Mouse (Mus musculus): ENCODE results near the gene Ikbke.
"Not testable (repeated sequence)": the region's sequence is repeated elsewhere in the genome, so short reads cannot be mapped to it uniquely, and the experiment has no call there.

Gene Ikbke

DNA sequence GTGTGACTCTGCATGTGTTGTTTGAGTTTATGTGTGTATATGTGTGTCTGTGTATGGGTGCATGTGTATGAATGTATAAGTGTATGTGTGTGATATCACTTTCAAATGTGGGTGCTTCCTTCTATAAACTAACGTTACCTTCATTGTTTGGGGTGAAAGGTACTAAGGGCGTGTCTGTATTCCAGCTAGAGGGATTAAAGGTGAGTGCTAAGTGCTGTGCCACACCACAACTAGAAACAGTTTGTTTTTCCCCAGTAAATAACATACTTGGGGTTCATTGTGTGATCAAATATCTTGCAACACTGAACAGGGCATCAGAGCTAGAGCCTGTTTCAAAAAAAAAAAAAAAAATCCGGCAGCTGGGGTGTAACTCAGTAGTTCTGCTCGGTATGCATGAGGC lies 2.3 kb upstream of the Ikbke start:
- no peak for DNase-seq (ENCODE audit: low read depth)

DNA sequence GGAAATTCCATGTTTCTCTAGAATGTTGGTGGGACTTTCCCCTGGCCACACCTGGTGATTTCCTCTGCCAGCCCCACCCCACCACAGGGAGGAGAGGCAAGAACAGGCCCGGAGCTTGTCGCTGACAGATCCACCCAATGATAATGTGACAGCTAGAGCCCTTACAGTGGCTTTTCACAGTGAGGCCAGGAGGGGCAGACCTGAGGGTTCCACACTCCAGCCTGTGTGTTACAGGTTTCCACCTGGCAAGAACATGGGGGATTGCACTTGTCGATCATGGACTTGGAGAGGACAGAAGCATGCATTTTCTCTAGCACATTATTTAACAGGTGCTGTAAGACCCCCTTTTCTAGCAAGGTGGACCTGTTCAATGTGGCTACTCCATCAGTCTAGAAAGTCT lies 874 bp upstream of the Ikbke start:
- DNase-seq (ENCODE audit: low read depth) = no peak

DNA sequence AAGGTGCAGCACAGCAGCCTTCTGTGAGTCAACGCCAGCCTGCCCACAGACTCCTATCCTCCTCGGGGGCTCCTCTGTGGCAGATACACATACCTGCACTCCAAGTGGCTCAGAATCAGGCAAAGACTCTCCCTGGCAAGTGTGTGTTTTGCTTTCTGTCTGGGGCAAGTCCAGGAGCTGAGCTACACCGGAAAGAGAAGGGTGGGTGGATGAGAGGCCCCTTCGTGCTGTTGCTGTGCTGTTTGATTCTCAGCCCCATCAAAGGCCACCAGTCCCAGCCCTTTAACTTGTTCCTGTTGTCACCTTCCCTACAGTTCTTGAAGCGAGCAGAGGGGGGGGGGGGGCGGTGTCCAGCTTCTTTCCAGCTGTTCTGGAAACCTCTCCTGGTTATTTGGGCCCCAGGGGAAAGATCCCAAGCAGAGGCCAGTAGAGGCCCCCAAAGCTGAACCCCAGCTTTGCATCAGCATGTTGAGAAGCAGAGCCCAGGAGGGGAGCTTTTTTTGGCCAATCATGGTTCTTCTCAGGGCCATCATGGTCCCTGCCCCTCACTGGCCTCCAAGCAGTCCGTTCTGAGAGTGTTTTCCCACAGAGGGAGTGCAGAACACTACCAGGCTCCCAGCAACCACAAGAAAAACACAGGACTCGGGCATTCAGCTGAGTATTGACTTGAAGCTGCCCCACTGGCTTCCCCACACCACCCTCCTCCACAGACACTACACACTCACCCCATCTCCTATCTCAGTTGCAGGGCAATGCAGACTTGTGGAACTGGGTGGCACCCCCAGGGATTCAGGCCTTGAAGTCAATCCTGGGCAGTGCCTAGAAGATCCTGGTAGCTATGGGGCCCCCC lies 575 bp downstream of the Ikbke start:
- no peak for DNase-seq (ENCODE audit: low read depth)

DNA sequence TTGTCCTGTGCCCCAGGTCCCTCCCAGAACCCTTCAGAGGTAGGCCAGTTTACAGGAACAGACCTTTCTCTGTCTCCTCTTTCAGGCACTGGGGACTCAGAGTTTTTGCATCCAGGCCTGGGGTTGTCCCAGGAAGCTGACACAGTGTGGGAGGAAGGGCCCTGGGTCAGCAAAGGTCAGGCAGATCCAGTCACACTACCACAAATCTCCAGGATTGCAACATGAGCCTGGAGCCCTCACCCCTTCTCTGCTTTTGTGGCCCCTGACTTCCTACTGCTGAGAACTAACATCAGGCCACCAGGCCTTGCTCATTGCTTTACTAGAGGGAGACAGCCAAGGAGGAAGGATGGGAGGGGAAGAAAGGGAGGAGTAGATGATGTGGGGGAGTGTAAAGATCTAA lies 2.6 kb downstream of the Ikbke start:
- no peak for DNase-seq (ENCODE audit: low read depth)

DNA sequence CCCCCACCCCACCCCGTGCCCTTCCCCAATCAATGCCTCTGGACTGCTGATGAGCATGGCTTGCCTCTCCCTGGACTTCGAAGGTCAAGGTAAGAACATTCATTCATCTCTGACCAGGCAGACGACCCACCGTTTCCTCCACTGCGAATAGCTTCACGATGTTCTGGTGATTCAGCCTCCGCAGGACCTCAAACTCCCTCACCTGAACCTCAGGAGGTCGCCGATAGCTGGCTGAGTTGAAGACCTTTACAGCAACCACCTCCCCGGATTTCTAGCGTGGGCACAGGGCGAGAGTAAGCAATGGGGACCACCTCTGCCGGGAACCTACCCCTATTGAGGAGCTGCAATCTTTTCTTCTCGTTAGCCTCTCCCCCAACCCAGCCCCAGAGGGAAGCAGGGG lies 3.8 kb downstream of the Ikbke start:
- no peak for DNase-seq (ENCODE audit: low read depth)

DNA sequence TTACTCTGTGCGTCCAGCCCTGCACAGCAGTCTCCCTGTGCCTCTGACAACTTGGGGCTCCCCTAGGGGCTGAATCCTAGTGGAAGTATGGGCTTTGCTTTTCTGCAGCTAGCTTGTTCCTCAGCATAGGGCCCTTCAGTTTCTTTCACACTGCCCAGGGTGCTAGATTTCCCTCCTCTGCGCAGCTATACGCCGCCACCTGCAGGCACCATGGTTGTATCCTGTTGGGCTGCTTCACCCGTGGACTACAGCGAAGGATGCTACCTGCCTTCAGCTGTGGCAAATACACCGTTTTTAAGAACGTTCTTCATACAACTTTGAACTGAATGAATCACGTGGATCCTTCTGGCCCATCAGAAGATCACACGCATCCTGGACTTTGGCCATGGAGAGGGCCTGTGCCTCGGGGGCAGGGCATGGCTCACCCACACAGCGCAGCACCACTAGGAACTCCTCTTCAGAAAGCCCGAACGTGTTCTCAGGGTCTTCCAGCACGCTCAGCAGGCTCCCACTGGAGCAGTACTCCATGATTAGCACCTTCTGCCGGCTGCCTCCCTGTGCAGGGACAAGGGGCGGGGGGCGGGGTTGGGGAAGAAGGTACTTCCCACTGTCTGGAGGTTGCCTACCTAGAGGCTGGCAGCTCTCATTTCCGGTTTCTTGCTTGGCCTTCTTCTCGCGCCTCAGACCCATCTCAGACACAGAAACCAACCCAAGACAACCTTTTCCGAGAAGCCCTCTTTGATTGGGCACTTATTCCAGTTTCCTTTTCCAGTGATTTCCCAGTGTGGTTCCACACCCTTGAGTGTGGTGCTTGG lies 4.5 kb downstream of the Ikbke start:
- no peak for DNase-seq (ENCODE audit: low read depth)

DNA sequence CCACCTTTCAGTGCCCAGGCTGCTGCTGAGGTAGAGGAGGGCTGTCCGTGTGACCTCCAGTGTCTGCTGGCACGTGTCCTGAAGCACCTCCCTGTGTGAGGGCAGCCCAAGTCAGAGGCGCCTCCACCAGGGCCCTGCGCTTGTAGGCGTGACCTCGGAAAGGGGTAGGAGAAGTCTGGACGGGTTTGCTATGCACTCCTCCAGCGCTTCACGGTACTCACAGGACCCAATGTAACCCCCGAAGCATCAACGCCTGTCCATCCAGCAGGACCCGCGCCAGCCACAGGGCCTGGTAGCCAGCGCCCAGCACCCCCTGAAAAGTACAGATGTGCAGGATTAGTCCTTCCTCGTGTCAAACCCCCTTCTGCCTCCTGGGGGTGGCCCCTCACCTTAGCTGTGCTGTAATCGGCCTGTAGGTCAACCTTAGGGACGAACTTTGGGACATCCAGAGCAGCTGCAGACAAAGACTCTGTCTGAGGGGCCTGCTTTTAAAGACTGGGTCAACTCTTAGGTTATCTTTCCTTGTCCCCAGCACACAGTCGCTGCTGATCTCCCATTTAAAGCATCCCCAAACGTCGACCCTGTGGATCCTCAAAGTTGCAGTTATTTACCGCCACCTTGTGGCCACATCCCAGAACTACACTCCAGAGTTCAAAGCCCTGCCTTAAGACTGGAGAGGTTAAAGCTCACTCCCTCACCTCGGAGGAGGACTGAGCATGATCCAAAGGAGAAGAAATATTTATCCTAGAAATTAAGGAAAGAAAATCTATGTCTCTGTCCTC lies 9.4 kb downstream of the Ikbke start:
- DNase-seq (ENCODE audit: low read depth) = peak; percentile 77

DNA sequence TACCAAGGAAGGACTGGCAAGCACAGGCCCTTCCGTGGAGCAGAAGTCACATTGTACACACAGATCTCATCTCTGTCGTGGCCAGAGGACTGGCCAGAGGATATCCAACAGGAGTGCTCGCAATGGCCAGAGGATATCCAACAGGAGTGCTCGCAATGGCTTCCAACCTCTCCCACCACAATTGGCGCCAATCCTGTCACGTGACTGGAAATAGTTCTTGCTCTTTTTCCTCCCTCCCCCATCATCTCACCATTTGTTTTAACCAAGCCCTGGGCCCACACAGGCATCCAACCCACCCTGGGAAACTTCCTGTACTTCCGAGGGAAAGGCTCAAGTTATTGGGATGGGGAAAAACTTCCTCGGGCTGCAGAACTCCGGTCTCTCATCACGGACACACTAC lies 10.6 kb downstream of the Ikbke start:
- no peak for DNase-seq (ENCODE audit: low read depth)

DNA sequence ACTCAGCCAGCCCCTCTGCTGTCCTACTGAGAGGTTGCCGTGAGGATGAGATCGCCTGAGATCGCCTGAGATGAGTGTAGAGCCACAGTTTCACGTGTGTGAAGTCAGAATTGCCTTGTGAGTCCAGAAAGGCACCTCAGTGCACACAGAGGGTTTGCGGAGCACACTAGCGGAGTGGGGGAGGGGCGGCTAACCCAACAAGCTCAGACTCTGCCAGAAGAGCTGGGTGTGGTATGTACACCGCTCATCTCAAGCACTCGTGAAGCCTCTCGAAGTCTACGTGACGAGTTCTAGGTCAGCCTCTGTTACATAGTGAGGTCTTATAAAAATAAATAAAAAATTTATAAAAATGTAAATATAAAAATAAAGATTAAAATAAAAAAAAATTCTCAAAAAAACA lies 15.5 kb downstream of the Ikbke start:
- no peak for DNase-seq (ENCODE audit: low read depth)

DNA sequence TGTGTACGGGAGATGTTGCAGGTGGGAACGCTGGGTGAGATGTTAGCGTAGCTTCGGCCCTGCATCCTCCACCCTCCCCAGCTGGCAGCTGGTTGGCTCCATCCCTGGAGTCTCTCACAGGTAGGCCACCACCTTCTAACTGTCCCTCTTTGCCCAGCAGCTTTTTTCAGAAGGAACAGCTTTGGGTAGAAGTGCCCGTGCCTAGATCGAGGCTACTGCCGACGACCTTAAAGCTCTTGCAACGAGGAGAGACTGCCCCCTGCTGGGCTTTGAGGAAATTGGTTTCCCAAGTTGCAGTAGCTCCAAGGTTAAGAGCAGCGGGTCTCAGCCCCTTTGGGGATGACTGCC lies 19.1 kb downstream of the Ikbke start:
- DNase-seq (ENCODE audit: low read depth) = peak; percentile 75

DNA sequence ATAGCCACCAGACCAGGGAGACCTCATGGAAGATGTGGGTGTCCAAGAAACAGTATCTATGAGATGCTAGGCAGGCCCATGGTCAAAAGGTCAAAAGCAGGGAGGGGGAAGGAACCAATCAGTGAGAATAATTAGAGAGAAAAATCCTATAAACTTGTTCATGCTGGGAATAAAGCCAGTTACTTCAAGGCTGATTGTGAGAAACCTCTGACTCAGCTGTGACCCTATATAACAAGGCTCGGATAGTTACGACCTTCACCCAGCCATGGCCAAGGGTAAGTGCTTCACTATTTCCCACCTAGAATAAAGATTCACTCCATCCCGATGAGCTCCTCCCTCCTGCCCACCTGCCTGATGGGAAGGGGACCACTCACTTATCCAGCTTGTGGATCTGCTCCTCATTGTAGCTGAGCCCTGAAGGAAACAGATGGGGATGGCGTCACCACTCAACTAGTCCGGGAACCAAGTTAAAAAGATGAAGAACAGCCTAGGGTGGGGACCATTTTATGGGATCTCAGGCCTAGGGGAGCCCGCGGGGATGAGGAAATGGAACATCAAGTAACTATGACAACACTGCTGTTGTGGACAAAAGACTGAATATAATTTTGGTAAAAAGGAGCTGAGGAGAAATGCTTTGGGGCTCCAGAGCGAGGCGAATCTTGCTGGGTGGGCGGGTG lies 19.6 kb downstream of the Ikbke start:
- DNase-seq (ENCODE audit: low read depth) = no peak

DNA sequence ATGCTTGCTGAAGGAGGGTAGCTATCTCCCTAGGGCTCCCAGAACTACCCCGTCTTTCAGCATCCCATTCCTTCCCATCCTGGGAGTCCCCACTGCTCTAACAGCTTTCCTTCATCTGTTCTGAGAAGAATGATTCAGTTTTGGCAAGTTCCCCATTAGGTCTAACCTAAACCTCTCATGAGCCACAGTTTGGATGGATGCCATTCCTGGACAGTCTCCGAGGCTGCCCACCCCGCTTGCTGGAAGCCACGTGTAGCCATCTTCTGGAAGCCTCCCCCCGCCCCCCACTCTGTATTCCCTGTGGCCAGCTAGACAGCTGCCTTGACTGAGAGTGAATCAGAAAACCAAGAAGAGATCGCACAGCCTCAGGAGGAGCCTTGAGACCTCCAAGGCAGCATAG lies 22.1 kb downstream of the Ikbke start:
- no peak for DNase-seq (ENCODE audit: low read depth)

DNA sequence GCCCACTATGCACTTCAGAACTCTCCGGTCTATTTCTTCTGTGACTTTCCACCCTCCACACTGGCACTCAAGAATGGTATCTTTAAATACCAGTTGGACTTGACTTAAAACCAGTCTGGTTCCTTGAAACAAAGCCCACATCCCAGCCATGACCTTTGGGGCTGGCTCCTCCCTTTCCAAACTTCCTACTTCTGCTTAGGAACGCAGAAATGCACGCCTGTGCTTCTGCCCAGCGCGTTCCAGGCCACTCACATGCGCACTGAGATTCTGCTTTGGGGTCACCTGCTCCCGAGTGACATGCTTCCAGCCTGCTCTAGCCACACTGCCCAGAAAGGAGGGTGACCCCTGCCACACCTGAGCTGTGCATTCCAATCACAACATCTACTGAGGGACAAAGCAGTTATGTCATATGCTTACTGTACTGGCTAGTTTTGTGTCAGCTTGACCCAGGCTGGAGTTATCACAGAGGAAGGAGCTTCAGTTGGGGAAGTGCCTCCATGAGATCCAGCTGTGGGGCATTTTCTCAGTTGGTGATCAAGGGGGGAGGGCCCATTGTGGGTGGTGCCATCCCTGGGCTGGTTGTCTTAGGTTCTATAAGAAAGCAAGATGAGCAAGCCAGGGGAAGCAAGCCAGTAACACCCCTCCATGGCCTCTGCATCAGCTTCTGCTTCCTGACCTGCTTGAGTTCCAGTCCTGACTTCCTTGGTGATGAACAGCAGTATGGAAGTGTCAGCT lies 26.7 kb downstream of the Ikbke start:
- not testable (repeated sequence) for DNase-seq (ENCODE audit: low read depth)

DNA sequence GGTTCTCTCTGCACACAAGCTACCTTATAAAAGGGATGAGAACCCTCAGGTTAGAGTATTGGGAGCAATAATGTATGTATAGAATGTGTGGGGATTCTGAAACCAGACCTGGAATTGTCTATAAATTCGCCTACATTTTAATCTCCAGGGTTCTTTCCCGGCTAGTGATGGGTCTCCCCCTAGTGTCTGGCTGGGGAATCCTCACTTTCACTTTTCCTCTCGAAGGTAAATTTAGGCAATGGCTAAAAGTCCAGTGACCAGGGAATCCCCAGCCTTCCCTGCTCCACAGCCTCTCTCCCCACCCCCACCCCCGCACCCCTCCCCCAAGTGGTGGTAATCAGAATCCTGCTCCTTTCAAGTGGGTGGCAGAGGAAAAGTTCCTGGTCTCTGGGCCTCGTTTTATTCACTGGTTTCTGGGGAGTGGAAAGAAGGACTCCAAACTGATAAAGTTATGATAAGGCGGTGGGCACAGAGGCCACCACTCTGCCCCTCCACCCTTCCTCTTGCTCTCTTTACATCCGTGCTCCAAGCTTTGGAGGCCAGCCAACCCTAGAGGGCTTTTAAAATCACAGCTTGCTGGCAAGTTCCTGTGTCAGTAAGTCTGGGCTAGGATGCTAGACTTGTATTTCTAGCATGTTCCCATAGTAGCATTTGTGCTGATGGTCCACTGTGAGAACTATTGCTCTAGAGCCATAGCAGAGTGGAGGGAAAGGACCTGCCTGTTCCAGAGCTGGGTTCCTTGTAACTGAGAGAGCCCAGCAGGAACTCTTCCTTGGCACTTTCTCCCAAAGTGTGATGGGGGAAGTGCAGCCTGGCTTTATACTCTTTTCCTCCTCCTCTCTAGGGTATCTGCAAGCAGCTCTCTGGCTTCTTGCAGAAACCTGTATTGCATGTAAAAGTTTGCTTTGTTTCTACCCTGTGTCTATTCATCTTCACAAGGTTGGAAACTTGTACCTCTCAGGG lies 32.7 kb downstream of the Ikbke start:
- DNase-seq (ENCODE audit: low read depth) = no peak

DNA sequence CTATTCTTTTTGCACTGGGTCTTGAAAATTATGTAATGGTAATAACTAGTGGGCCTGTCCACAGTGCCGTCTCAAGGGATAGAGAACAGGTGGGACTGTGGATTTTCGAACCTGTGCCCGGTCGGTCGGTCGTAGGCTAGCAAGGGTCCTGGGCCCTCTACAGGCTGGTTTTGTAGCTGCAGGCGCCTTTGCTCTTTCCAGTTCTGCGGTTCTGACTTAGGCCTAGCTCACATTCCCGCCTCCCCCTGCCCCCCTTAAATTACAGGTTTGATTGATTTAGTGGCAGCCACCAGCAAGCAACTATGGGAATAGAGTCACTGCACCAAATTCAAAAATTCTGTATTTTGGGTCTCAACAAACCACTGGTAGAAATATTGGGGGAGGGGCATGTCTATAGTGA lies 33.5 kb downstream of the Ikbke start:
- no peak for DNase-seq (ENCODE audit: low read depth)

DNA sequence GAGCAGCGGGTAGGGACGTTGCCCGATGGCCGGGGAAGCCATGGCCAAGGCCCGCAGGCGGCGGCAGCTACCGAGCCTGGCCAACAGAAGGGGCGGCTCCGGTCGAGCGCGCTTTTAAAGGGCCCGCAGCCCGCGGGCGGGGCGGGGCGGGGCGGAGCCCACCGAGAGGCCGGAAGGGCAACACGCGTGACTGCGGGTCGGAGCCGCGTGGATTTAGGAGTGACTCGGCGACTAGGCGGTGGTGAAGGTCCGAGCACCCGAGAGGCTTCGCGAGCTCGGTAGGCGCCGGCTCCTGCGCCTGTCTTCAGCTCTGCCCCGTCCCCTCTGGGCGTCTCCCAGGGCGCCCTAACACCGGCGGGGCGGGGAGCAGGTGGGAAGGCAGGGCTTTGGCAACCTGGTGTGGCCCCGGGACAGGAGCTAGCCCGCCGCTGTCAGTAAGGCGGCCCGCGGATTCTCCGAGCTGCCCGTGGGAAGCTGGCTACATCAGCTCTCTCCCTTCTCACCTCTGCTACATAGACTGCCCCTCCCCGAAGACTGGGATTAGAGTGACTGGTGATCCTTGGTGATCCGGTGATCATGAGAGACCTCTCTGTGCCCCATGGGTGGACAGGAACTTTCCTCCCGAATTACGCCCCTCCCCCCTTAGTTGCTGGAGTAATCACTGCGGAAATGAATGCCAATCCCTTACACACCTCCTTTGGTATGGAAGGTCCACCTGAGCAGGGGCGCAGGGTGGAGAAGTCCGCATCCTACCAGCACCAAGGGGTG lies 34.1 kb downstream of the Ikbke start, which contains the start of gene Rassf5:
Gene Rassf5, minus strand, starts transcription at position 170 of the 768 bp plus-strand sequence.
- DNase-seq (ENCODE audit: low read depth) = no peak

DNA sequence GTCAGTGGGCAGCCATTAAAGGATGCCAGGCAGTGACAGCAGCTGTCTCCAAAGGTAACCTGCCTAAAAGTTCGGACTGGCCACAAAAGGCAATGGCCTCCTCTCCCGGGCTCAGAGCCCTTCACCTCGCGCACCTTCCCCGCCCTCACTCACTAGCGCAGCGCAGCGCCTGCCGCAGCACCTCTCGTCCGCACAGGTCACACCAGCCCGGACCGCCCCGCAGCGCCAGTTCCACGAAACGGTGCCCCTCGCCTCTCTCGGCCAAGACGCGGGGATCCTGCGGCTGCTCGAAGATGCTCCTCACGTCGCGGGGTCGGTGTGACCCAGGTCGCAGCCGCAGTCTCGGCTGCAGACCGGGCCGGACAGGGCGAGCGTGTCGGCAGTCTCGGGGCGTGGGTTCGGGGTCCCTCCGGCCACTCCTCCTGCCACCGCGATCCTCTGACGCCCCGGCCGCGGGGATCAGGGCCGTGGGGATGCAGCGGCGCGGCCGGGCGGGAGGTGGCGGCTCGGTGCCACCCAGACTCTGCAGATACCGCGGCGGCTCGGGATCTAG lies 34.8 kb downstream of the Ikbke start:
- no peak for DNase-seq (ENCODE audit: low read depth)

DNA sequence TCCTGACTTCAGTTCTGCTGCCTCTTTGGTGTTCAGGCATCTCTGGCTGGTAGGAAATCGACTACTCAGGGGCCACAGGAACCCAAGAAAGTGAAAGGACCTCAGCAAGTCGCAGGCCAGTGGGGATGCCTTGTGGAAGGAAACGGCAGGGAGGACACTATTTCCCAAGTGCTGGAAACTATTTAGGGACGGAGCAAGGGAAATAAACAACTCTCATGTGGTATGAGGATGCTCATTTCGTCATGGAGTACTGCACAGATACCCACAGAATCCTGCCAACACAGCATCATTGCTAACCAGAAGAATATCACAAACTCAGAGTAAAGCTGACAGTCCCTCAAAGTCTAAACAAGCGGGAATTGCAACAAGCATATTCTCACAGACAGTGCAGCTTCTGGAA lies 36.5 kb downstream of the Ikbke start:
- DNase-seq (ENCODE audit: low read depth) = no peak

DNA sequence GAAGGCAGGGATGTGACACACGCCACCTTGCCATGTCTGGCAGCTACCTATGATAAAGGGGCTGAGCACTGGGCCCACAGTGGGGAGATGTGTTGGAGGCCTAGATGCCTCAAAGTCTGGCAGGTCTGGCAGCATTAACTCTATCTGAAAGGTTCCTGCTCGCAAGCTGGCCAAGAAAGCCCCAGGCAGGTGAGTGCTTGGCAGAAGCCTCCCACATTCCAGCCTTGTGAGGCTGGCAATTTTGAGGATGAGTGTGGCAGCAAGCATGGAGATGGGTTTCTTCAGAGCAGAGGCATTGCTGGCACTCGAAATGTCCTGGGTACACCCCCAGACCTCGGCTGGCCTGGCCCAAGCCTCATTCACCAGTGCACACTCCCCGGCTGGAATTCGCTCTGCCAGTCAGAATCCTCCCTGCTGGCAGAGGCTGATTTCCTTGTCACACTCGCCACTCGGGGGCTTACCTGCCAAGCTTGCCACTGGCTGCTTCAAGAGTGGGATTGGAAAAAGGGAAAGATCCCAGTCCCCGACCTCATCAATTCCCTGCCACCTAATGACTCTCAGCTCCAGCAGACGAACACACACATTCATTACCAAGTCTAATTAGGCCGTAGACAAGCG lies 39.7 kb downstream of the Ikbke start:
- no peak for DNase-seq (ENCODE audit: low read depth)

Measured in c-Kit-positive CD71-negative TER-119-negative erythroid progenitor cells, embryonic 14.5 days (primary cell).